Mouse (Mus musculus) heart, embryonic 12.5 days (tissue): ENCODE measurements around the gene Atp1b4. TPM values are rescaled to one million over a fixed set of nuclear protein-coding genes. Genes with fewer than 3 reads are reported as not detected.
"Not testable (repeated sequence)": the region's sequence is repeated elsewhere in the genome, so short reads cannot be mapped to it uniquely, and the experiment has no call there.

Experiments used
- ATAC-seq: fragments of 200-750 bp; cut with Nextera tagmentation; 2 replicates; pipeline ENCODE4 v1.8.0; 2017; ENCODE audit warnings: moderate TSS enrichment, moderate library complexity; ENCODE audit not compliant: insufficient number of reproducible peaks, low FRiP score
- H3K27ac ChIP-seq: fragments of 300-500 bp; sonication (generic); 2 replicates; pipeline ENCODE4 v1.5.1; 2016; ENCODE audit warnings: mild to moderate bottlenecking, moderate library complexity; ENCODE audit not compliant: poor library complexity, severe bottlenecking
- H3K27me3 ChIP-seq: fragments of 300-500 bp; sonication (generic); replicated peaks from 2 replicates; pipeline ENCODE4 v1.6.1; 2016; ENCODE audit warnings: mild to moderate bottlenecking, moderate library complexity
- H3K36me3 ChIP-seq: fragments of 300-500 bp; sonication (generic); 2 replicates; pipeline ENCODE4 v1.6.1; 2016; ENCODE audit warnings: mild to moderate bottlenecking, moderate library complexity
- H3K4me1 ChIP-seq: fragments of 300-500 bp; sonication (generic); replicated peaks from 2 replicates; pipeline ENCODE4 v1.6.1; 2016; ENCODE audit warnings: mild to moderate bottlenecking
- H3K4me2 ChIP-seq: fragments of 300-500 bp; sonication (generic); 2 replicates; pipeline ENCODE4 v1.6.1; 2016; ENCODE audit warnings: mild to moderate bottlenecking, moderate library complexity
- H3K4me3 ChIP-seq: fragments of 300-500 bp; sonication (generic); 2 replicates; pipeline ENCODE4 v1.5.1; 2016; ENCODE audit warnings: mild to moderate bottlenecking
- H3K9ac ChIP-seq: fragments of 300-500 bp; sonication (generic); 2 replicates; pipeline ENCODE4 v1.6.1; 2016; ENCODE audit warnings: mild to moderate bottlenecking, moderate library complexity
- H3K9me3 ChIP-seq: fragments of 300-500 bp; sonication (generic); replicated peaks from 2 replicates; pipeline ENCODE4 v1.6.1; 2016; ENCODE audit warnings: mild to moderate bottlenecking, moderate library complexity
- WGBS: fragments of 180-500 bp; shearing (Covaris S2); methylation state at CpG from one replicate; pipeline ENCODE4 v1.1.7; 2016; 5-methylcytosine and 5-hydroxymethylcytosine counted together
- polyA plus RNA-seq: library from polyadenylated mRNA; unstranded; fragments of >200 nt; fragmentation: Nextera tagmentation; extraction: Ambion mirVana; gene quantifications from 2 replicates; pipeline ENCODE4 v1.2.1, GENCODE M21; 2016

The Atp1b4 gene
- 0.09 TPM in 1 of 2 replicates, not detected in the other for polyA plus RNA-seq

DNA sequence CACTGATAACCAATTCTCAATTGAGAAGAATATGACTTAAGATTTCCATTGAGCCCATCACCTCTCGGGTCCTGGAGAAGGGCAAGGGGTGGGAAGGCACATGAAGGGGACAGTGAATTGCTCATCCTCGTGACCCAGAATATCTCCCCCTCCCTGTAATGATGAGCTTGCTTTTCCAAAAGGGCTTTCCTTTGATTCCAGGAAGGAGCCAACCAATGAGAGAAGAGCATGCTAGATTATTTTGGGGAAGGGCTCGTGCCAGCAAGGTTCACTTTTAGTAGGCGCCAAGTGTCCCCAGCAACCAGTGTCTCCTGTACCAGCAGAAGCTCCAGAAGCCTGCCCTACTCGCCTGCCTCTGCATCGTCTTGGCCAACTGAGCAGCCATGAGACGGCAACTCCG is at the start of gene Atp1b4:
Gene Atp1b4 (plus strand): TSS at position 301 of the 400 bp plus-strand sequence.
- Histone ChIP-seq H3K27ac (no peak within 1 kb of the TSS), H3K27me3 (no peaks in the 10 kb centered on the region), H3K36me3 (no peaks in the 10 kb centered on the region), H3K4me2 (no peak within 1 kb of the TSS), H3K4me3 (no peak within 1 kb of the TSS), H3K9me3 (no peaks in the 10 kb centered on the region), H3K4me1 (0 out of 2 replicates have a peak, but pooled peaks cover 3% of the 10 kb centered on the region), H3K9ac (no peak within 1 kb of the TSS)
- WGBS, result 78% methylated on average over 8 of the region's 8 CpGs
- no peak for ATAC-seq

DNA sequence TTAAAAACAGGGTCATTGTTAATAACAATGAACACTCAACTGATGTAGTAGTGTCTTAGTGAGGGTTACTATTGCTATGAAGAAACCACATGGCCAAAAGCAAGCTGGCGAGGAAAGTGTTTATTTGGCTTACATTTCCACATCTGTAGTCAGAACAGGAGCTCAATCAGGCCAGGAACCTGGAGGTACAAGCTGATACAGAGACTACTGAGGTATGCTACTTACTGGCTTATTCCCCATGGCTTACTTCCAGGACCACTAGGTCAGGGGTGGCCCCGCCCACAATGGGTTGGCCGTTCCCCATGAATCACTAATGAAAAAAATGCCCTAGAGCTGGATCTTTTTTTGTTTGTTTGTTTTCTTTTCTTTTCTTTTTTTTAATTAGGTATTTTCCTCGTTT is 7.4 kb upstream of the Atp1b4 start:
- H3K4me3 ChIP-seq, result no peak overlapping the region
- no peak for ATAC-seq
- 69% methylated on average over 4 of the region's 4 CpGs for WGBS
- no peaks in the 10 kb centered on the region for H3K4me1 ChIP-seq
- no peak overlapping the region for H3K4me2 ChIP-seq
- H3K36me3 ChIP-seq, result no peaks in the 10 kb centered on the region
- H3K27me3 ChIP-seq, result no peaks in the 10 kb centered on the region
- H3K9me3 ChIP-seq, result no peaks in the 10 kb centered on the region
- no peak overlapping the region for H3K9ac ChIP-seq
- H3K27ac ChIP-seq, result no peak overlapping the region

GRCm38 (mm10) chrX:38311054-38311453 is 4.9 kb upstream of the Atp1b4 start:
- Histone ChIP-seq H3K27me3 (no peaks in the 10 kb centered on the region), H3K9ac (no peak overlapping the region), H3K36me3 (no peaks in the 10 kb centered on the region), H3K4me2 (no peak overlapping the region), H3K4me1 (no peaks in the 10 kb centered on the region), H3K4me3 (no peak overlapping the region), H3K27ac (no peak overlapping the region), H3K9me3 (no peaks in the 10 kb centered on the region)
- 81% methylated on average over 2 of the region's 2 CpGs for WGBS
- no peak for ATAC-seq

DNA sequence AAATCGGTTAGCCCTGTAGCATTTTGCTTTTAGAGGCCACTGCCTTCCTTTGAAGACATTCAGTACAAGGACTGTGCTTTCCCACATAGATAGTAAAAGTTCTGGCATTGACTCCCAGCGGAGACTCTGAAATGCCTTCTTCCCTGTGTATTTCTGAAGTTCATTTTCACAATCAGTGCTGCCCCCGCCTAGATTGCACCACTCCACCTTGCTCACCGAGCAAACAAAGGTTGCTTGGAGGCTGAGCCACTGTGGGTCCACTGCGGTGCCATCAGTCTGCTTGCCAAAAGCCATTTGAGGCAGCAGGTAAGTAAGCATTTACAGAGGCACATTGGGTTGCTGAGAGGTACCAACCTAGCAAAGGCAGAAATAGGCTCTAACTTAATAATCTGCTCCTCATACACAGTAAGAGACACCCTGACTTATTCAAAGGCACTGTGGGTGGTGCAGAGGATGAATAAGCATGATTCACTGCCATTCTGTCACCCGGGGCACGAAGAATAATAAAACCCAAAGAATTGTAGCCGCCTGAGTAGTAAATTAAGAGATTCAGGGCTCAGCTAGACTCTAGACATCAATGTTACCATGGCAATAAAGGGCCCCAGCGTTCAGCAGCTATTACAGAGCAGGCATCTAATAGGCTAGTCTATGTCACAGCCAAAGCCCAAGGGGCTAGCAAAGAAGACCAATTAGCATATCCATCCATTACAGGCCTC is 2.9 kb upstream of the Atp1b4 start:
- no peaks in the 10 kb centered on the region for H3K9me3 ChIP-seq
- H3K27ac ChIP-seq, result no peak overlapping the region
- no peaks in the 10 kb centered on the region for H3K36me3 ChIP-seq
- no peak overlapping the region for H3K4me3 ChIP-seq
- no peak overlapping the region for H3K4me2 ChIP-seq
- ATAC-seq, result no peak
- 0 out of 2 replicates have a peak, but pooled peaks cover 3% of the 10 kb centered on the region for H3K4me1 ChIP-seq
- no peak overlapping the region for H3K9ac ChIP-seq
- WGBS, result 77% methylated on average over 9 of the region's 9 CpGs
- no peaks in the 10 kb centered on the region for H3K27me3 ChIP-seq

DNA sequence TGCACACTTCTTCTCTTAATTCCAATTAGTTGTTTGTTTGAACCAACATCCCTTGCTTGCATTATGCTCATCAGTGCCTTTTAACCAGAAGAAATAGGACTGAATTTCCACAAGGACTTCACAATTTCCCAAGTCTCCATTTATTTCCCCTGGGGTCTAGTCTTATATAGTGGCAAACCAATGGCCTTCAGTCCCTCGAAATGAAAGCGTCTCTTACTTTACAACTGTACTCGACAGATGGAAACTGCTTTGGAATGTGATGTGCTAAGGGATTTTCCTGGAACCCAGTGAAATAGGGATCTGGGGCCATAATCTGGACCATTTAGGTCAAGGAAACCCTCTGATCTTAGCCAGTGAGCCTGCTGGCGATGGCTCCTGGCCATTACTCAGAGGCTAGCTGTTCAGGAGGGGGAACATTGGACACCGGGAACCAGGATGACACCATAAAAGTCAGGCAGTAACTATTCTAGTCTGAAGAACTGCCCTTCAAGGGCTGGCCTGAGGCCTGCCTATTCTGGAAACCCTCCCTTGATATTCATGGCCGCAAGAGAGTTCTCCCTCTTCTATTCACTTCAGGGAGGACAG is 2.3 kb upstream of the Atp1b4 start:
- 72% methylated on average over 6 of the region's 6 CpGs for WGBS
- H3K36me3 ChIP-seq, result no peaks in the 10 kb centered on the region
- H3K4me3 ChIP-seq, result no peak overlapping the region
- no peak overlapping the region for H3K27ac ChIP-seq
- H3K9ac ChIP-seq, result no peak overlapping the region
- no peaks in the 10 kb centered on the region for H3K9me3 ChIP-seq
- H3K27me3 ChIP-seq, result no peaks in the 10 kb centered on the region
- no peak overlapping the region for H3K4me2 ChIP-seq
- ATAC-seq, result no peak
- 0 out of 2 replicates have a peak, but pooled peaks cover 3% of the 10 kb centered on the region for H3K4me1 ChIP-seq

DNA sequence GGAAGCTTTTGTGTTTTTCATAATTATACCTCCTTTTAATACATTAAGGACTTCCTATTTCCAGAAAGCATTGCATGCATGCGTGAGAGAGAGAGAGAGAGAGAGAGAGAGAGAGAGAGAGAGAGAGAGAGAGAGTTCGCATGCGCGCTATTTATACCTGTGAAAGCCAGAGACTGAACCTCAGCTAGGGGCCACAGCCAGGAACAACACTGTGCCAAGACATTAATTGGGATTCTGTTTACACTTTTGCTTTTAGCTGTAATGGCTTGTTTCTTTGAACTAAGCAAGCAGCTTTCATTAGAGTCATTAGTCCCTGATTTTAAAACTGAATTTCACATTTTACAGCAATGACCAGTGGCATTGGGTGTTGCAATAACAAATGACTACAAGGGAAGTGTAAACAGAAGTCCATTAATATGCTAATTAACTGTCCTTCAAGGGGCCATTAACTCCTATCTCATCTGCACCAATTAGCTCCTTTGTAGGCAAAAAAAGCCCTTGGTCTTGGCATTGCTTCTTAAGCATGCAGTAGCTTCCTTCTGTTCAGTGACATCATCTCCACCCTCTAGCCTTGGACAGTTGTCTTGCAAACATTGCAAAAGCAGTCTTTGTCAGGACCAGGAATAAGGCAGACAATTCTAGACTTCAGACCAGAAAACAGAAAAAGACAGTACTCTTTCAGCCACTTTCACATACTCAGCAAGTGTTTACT is 14.9 kb downstream of the Atp1b4 start:
- Histone ChIP-seq H3K4me3 (no peak overlapping the region), H3K36me3 (no peaks in the 10 kb centered on the region), H3K27me3 (no peaks in the 10 kb centered on the region), H3K4me1 (no peaks in the 10 kb centered on the region), H3K27ac (no peak overlapping the region), H3K9ac (no peak overlapping the region), H3K4me2 (no peak overlapping the region), H3K9me3 (no peaks in the 10 kb centered on the region)
- no peak for ATAC-seq
- WGBS, result 50% methylated on average over 4 of the region's 4 CpGs

- Histone ChIP-seq H3K9me3 (no peaks in the 10 kb centered on the region), H3K27me3 (no peaks in the 10 kb centered on the region), H3K4me3 (no peak overlapping the region), H3K4me1 (no peaks in the 10 kb centered on the region), H3K27ac (no peak overlapping the region), H3K36me3 (no peaks in the 10 kb centered on the region), H3K9ac (no peak overlapping the region), H3K4me2 (no peak overlapping the region)
- WGBS, result 40% methylated on average over 8 of the region's 8 CpGs
- no peak for ATAC-seq
These were observed 18.6 kb downstream of the Atp1b4 start for GRCm38 (mm10) chrX:38334329-38335279.

GRCm38 (mm10) chrX:38362016-38362415 is 46.0 kb downstream of the Atp1b4 start:
- 63% methylated on average over 8 of the region's 8 CpGs for WGBS
- H3K4me2 ChIP-seq, result no peak overlapping the region
- no peak overlapping the region for H3K4me3 ChIP-seq
- H3K9me3 ChIP-seq, result no peaks in the 10 kb centered on the region
- no peaks in the 10 kb centered on the region for H3K36me3 ChIP-seq
- H3K4me1 ChIP-seq, result no peaks in the 10 kb centered on the region
- H3K9ac ChIP-seq, result no peak overlapping the region
- no peak for ATAC-seq
- H3K27me3 ChIP-seq, result no peaks in the 10 kb centered on the region
- H3K27ac ChIP-seq, result no peak overlapping the region

DNA sequence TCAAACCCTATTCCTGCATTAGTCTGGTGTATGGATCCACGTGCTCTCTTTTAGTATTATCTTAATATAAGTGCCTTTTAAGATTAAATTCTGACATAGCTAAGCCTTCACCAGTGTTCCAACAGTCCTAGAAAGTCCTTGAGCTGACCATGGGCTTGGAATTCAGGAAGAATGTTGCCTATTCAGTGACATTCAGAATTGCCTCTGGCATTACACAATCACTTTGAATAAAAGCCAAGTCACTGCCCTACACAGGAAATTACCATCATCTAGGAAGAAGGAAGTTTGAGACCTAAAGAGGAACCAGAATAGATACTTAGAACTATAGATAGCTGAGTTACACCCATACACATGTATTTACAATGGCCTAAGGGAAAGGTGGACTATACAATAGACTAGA is 48.6 kb downstream of the Atp1b4 start:
- not testable (repeated sequence) for ATAC-seq, H3K27ac ChIP-seq, H3K4me2 ChIP-seq, H3K9ac ChIP-seq, H3K9me3 ChIP-seq, H3K27me3 ChIP-seq, H3K4me1 ChIP-seq, H3K36me3 ChIP-seq, H3K4me3 ChIP-seq
- 33% methylated on average over 1 of the region's 1 CpGs for WGBS

GRCm38 (mm10) chrX:38373169-38373568 is 57.2 kb downstream of the Atp1b4 start:
- not testable (repeated sequence) for H3K4me3 ChIP-seq, H3K4me1 ChIP-seq, H3K9ac ChIP-seq, H3K27me3 ChIP-seq, H3K9me3 ChIP-seq, H3K27ac ChIP-seq, H3K36me3 ChIP-seq, H3K4me2 ChIP-seq, ATAC-seq
- 58% methylated on average over 1 of the region's 1 CpGs for WGBS
